Mouse (Mus musculus) megakaryocyte, embryonic 14.5 days (primary cell): ENCODE measurements around the gene Efna3.

Experiments
- FLI1 ChIP-seq: IDR thresholded peaks from 2 replicates; pipeline ENCODE4 v1.6.1; 2012; ENCODE audit warnings: low read length, inconsistent platforms, mixed read lengths
- GATA1 ChIP-seq: IDR thresholded peaks from 3 replicates; pipeline ENCODE4 v1.6.1; 2012; ENCODE audit warnings: mixed read lengths, low read length, inconsistent platforms, borderline replicate concordance

DNA sequence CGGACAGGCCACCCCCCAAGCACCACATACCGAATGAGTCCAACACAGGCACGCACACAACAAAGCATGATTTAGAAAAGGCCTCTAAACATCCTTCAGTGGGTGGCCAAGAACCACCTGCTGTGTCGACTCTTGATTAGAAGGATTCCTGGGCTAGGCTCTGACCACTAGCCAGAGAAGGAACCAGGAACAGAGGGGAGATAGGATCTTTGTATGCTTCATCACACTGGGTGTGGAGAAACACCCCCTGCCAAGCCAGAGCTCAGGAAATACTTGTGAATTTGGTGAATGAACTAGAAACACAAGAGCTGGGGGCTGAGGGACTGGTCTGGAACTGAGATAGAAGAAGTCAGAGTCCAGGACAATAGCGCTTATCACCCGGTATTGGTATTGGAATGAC, 13.8 kb upstream of the Efna3 start:
- no peak for TF ChIP-seq FLI1
- TF ChIP-seq GATA1, result no peak
